In the genomic region with DNA sequence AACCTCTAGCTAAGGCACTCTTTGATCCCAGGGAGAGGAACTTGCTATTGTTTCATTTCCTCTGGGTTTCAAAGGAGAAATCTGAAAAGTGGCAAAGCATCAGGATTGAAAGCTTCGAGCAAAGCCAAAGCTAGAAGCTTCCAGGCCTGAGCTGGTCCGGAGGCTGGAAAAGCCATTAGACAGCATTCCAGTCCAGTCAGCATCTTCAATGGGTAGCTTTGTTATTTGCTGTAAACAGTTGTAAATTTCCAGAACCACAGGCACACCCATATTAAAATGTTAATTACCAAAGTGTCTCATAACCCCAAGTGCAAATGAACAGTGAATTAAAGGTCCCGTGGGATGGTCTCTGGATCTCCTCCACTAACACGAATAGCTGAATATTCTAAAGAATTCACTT, we compare ENCODE assay signal across 9 mouse cellular contexts. TPM values are rescaled to one million over a fixed set of nuclear protein-coding genes. Genes with fewer than 3 reads are reported as not detected.
DNase-seq lines count a peak whose midpoint lies in the region; ATAC-seq and TF ChIP-seq lines count a peak whose summit lies in the region.
"Had no signal": no experiment of that assay in that cellular context is flagged by ENCODE, and none has a peak within 500 bp of the region (broad histone marks: within the 10 kb centered on the region; RNA-seq: fewer than 3 reads in every experiment).

No protein-coding gene starts in this region.

- ATAC-seq in heart, embryonic 15.5 days (replicated peaks; ENCODE audit: insufficient number of reproducible peaks, insufficient read depth, low FRiP score, low read depth), result no peak
- no peak for ATAC-seq in midbrain, embryonic 12.5 days (ENCODE audit: low FRiP score, low read depth)

- no peak overlapping the region for H3K4me3 ChIP-seq in kidney, adult 2 months (ENCODE audit: insufficient read depth, low read depth, low read length)
- H3K4me3 ChIP-seq in heart, embryonic 15.5 days, result no peak overlapping the region
- H3K4me3 ChIP-seq in midbrain, embryonic 12.5 days, result no peak overlapping the region
- H3K4me3 ChIP-seq: liver, embryonic 15.5 days had no signal

- DNase-seq in kidney, adult 2 months, result peak; percentile 75
- DNase-seq in kidney, adult 18-20 months, result no peak
- peak; percentile 77 for DNase-seq in Muller cell, postnatal 12 days (ENCODE audit: inconsistent ontology term)
- no peak for DNase-seq in spleen, adult 12 weeks (ENCODE audit: low spot score)
- DNase-seq in spleen, adult 18-20 months, result no peak
- no peak for DNase-seq in embryo, embryonic 9.5 days (ENCODE audit: extremely low spot score)

- no peaks in the 10 kb centered on the region for H3K36me3 ChIP-seq in kidney, adult 2 months (ENCODE audit: control insufficient read depth, insufficient read depth, low read length)
- 0 out of 2 replicates have a peak, but pooled peaks cover 6% of the 10 kb centered on the region for H3K36me3 ChIP-seq in heart, embryonic 15.5 days
- peaks cover 23% of the 10 kb centered on the region for H3K36me3 ChIP-seq in midbrain, embryonic 12.5 days

- H3K4me1 ChIP-seq in kidney, adult 2 months (ENCODE audit: control insufficient read depth, insufficient read depth, low read length), result peaks cover 69% of the 10 kb centered on the region
- H3K4me1 ChIP-seq in heart, embryonic 15.5 days (replicated peaks), result peaks cover 83% of the 10 kb centered on the region
- H3K4me1 ChIP-seq in midbrain, embryonic 12.5 days, result peaks cover 79% of the 10 kb centered on the region

- H3K27ac ChIP-seq in kidney, adult 2 months (ENCODE audit: insufficient read depth, low read depth, low read length), result peak overlapping the region; percentile 80
- H3K27ac ChIP-seq in heart, embryonic 15.5 days, result peak overlapping the region; percentile 8; the same call in 1 of the 2 replicates
- peak overlapping the region; percentile 87 for H3K27ac ChIP-seq in midbrain, embryonic 12.5 days (replicated peaks)
- H3K27ac ChIP-seq: liver, embryonic 15.5 days had no signal

- no peak for TF ChIP-seq CTCF in kidney, adult 2 months (conservative IDR thresholded peaks at IDR 0.05; ENCODE audit: insufficient read depth, insufficient read length, low read depth, low read length)

- H3K9ac ChIP-seq in heart, embryonic 15.5 days, result no peak overlapping the region
- no peak overlapping the region for H3K9ac ChIP-seq in midbrain, embryonic 12.5 days (replicated peaks)
- H3K9ac ChIP-seq: liver, embryonic 15.5 days had no signal

- no peak overlapping the region for H3K4me2 ChIP-seq in heart, embryonic 15.5 days
- no peak overlapping the region for H3K4me2 ChIP-seq in midbrain, embryonic 12.5 days (replicated peaks)
- H3K4me2 ChIP-seq: liver, embryonic 15.5 days had no signal

- no peak for TF ChIP-seq POLR2A in kidney, adult 2 months (IDR thresholded peaks at IDR 0.05; ENCODE audit: low read depth, low read length)

- H3K9me3 ChIP-seq in heart, embryonic 15.5 days (replicated peaks), result no peaks in the 10 kb centered on the region
- no peaks in the 10 kb centered on the region for H3K9me3 ChIP-seq in midbrain, embryonic 12.5 days
- H3K9me3 ChIP-seq: liver, embryonic 15.5 days had no signal

- 10% methylated on average over 4 of the region's 4 CpGs for WGBS in kidney, adult 2 months
- 69% methylated on average over 4 of the region's 4 CpGs for WGBS in heart, embryonic 15.5 days
- 47% methylated on average over 4 of the region's 4 CpGs for WGBS in midbrain, embryonic 12.5 days

- H3K27me3 ChIP-seq in kidney, adult 2 months (replicated peaks; ENCODE audit: control insufficient read depth, insufficient read depth, low read length), result no peaks in the 10 kb centered on the region
- no peaks in the 10 kb centered on the region for H3K27me3 ChIP-seq in heart, embryonic 15.5 days
- no peaks in the 10 kb centered on the region for H3K27me3 ChIP-seq in midbrain, embryonic 12.5 days
- H3K27me3 ChIP-seq: liver, embryonic 15.5 days had no signal

RNA-seq across cellular contexts. Expression of gene Kmt2e, which starts 21.2 kb away (rescaled TPM):
- polyA plus RNA-seq in kidney, adult 2 months (2012; rRNA removed), result 18.8 and 19.8 TPM in 2 replicates
- 62.5 and 71.8 TPM in 2 replicates for polyA plus RNA-seq in heart, embryonic 15.5 days (2015; fragmentation: Nextera tagmentation; extraction: Ambion mirVana)
- 143 and 144 TPM in 2 replicates for polyA plus RNA-seq in midbrain, embryonic 12.5 days (2016; fragmentation: Nextera tagmentation; extraction: Ambion mirVana)

Comparison
In these comparisons a context has a peak if more than half of its experiments do, and no peak if none do; other contexts are left out.
1. DNase-seq: peak in kidney, adult 2 months (single experiment) and Muller cell, postnatal 12 days (single experiment); none in kidney, adult 18-20 months (single experiment), spleen, adult 12 weeks (single experiment), spleen, adult 18-20 months (0 of 2) and embryo, embryonic 9.5 days (single experiment).
2. H3K27ac ChIP-seq: peak in every context shown above with its lines; median percentile 87 in midbrain, embryonic 12.5 days; 80 in kidney, adult 2 months; 8 in heart, embryonic 15.5 days.